Mouse (Mus musculus): ENCODE data around the gene Hmgb4. TPM values are rescaled to one million over a fixed set of nuclear protein-coding genes. Genes with fewer than 3 reads are reported as not detected.
A peak's percentile ranks its signal among the peaks of the same experiment; 100 is the strongest.

The Hmgb4 gene
- total RNA-seq, 2 experiments from 2014 or later = not detected

DNA sequence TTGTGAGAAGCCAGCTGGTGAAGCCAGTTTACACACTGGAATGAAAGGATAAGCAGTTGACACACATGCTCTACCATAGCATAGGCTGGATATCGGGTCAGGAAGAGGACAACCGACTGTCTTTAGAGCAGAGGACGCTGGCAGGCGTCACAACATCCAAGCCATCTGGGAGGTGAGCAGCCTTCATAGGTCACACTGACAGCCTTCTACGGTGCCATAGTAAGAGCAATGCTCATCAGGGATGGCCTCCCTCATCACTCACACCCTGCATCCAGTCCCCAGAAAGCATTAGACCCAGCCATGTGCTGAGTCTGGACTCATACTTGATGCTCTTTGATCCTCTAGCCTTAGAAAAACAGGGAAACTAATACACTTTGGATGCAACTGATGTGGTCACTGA is 3.7 kb upstream of the Hmgb4 start:
- H3K27ac ChIP-seq = no peak overlapping the region
- intact Hi-C loops (cut with DNase I) = no loop called here
- no peak for DNase-seq
- TF ChIP-seq CTCF (IDR thresholded peaks at IDR 0.05) = no peak
- no peak overlapping the region for H3K4me3 ChIP-seq

GRCm38 (mm10) chr4:128259211-128259610 is 1.5 kb downstream of the Hmgb4 start:
- intact Hi-C loops (cut with DNase I) = no loop called here
- no peak for DNase-seq
- Histone ChIP-seq H3K27ac (no peak overlapping the region), H3K4me3 (no peak overlapping the region)
- no peak for TF ChIP-seq CTCF (IDR thresholded peaks at IDR 0.05)

DNA sequence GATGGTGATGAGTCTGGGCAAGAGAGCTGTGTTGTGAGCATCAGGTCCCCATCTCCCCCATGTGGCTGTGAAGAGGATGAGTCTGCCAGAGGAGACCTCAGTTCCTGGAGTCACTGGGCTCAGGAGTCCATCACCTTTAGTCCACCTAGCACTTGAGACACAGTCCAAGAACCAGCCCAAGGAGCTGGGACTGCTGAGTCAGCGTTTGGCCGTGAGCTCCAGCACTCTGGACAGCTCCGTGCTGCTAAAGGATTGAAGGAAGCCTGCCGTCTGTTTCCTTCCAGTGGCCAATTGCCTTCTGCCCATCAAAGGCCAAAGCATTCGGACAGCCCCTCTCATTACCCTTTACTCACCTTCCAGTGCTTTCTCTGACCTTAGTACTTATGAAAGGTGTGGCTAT is 12.1 kb downstream of the Hmgb4 start:
- DNase-seq = no peak
- intact Hi-C loops (cut with DNase I) = no loop called here
- no peak for TF ChIP-seq CTCF (IDR thresholded peaks at IDR 0.05)
- no peak overlapping the region for H3K4me3 ChIP-seq
- H3K27ac ChIP-seq = no peak overlapping the region

- DNase-seq = no peak
- Histone ChIP-seq H3K4me3 (no peak overlapping the region), H3K27ac (no peak overlapping the region)
- TF ChIP-seq CTCF (IDR thresholded peaks at IDR 0.05) = no peak
- intact Hi-C loops (cut with DNase I) = no loop called here
These were observed 15.6 kb downstream of the Hmgb4 start for GRCm38 (mm10) chr4:128245201-128245600.

GRCm38 (mm10) chr4:128241854-128242356 is 18.9 kb downstream of the Hmgb4 start:
- Histone ChIP-seq H3K27ac (no peak overlapping the region), H3K4me3 (no peak overlapping the region)
- DNase-seq = no peak
- intact Hi-C loops (cut with DNase I) = no loop called here
- no peak for TF ChIP-seq CTCF (IDR thresholded peaks at IDR 0.05)

GRCm38 (mm10) chr4:128241075-128241853 is 19.5 kb downstream of the Hmgb4 start:
- intact Hi-C loops (cut with DNase I) = no loop called here
- no peak overlapping the region for H3K27ac ChIP-seq
- TF ChIP-seq CTCF (IDR thresholded peaks at IDR 0.05) = no peak
- no peak for DNase-seq
- H3K4me3 ChIP-seq = no peak overlapping the region

DNA sequence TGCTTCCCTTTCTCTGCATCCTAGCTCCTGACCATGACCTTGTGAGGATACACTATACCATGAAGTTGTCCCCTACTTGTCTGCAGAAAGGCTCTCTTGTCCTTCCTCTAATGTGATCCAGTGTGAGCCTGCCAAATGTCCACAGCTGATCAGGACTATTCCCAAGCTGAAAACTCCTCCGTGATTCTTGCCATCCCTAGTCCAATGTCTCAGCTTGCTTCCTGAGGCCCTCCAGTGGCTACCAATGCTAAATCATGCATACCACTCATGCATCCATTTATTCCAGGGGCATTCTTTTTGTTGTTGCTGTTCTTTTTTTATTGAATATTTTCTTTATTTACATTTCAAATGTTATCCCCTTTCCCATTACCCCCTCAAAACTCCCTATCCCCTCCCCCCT is 21.6 kb downstream of the Hmgb4 start:
- no peak; the same call in 1 of the 2 replicates for TF ChIP-seq CTCF (IDR thresholded peaks at IDR 0.05)

DNA sequence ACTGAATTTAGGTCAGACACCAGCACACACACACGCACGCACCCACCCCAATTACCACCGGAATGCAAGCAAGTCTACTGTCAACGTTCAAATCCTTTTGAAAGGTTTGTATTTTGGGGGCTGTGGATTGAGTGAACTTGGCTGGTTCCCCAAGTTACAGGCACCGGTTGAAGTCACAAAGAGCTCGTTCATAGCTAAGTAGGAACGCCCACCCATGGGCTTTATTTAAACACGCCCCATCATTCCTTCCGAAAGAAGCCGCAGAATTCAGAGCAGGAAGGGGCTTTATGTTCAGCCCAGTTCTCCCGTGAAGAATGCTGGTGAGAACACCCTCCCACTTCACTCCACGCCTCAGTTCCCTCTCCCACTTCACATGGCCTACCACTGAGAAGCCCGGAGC is 27.3 kb downstream of the Hmgb4 start:
- H3K4me3 ChIP-seq = no peak overlapping the region
- TF ChIP-seq CTCF (IDR thresholded peaks at IDR 0.05) = no peak
- DNase-seq = no peak
- H3K27ac ChIP-seq = no peak overlapping the region
- intact Hi-C loops (cut with DNase I) = no loop called here

More for the DNA sequence above, 21.6 kb downstream of the Hmgb4 start:
- Histone ChIP-seq H3K4me3 (no peak overlapping the region), H3K27ac (no peak overlapping the region)
- DNase-seq = no peak
- intact Hi-C loops (cut with DNase I) = no loop called here

GRCm38 (mm10) chr4:128227377-128228316 is 33.1 kb downstream of the Hmgb4 start:
- no peak overlapping the region for H3K27ac ChIP-seq
- intact Hi-C loops (cut with DNase I) = loop anchor here (10.0 kb wide), 1 partner anchor 143 kb away; no protein-coding TSS in a partner anchor
- TF ChIP-seq CTCF (IDR thresholded peaks at IDR 0.05) = no peak
- no peak for DNase-seq
- H3K4me3 ChIP-seq = no peak overlapping the region

DNA sequence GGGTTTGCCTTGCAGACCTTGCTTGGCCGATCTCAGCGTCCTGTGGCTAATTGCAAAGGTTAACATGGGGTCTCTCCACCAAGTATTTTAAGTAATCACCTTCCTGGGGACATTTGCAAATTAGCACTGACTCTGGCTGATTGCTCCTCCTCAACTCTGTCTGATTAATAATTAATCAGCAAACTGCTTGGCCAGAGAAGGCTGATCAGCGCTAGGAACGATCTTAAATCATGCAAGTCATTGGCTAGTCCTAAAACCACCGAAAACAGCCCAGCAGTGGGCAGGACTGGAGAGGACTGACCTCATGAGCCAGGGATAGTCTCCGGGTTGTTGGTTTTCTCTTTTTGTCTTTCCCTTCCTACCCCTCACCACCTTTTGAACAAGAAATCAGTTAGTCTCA is 36.3 kb downstream of the Hmgb4 start:
- no peak for TF ChIP-seq CTCF (IDR thresholded peaks at IDR 0.05)
- Histone ChIP-seq H3K4me3 (no peak overlapping the region), H3K27ac (no peak overlapping the region)
- intact Hi-C loops (cut with DNase I) = loop anchor here (10.0 kb wide), 1 partner anchor 140 kb away; no protein-coding TSS in a partner anchor
- no peak for DNase-seq

DNA sequence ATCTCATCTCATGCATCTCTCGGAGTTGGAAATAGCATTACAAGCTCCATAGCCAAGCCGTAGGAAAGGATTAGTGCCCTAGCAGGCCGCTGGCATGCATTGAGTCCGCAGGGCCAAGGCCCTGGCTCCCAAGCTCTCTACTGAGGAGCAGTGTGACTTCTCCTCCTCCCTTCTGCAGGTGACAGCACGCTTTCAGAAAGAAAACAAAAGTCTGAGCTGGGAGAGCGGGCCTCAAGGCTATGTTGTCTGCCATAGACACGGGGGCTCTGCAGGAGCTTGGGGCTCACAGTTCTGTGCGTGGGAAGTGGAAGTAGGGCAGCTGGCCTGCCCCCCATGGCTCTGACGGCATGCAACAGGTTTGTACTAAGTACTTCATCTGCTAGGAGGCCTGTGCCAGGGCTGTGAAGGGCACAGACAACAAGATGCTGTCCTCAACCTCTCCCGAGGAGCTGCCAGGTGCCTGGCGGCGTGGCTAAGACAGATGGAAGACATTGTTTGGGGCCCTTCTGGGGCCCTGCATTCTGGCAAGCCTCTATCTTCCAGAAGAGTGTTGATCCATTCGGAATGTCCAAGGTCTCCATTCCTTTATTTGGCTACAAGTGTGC is 42.7 kb downstream of the Hmgb4 start:
- TF ChIP-seq CTCF (IDR thresholded peaks at IDR 0.05) = no peak
- peak; percentile 24 for DNase-seq
- no peak overlapping the region for H3K4me3 ChIP-seq
- no peak overlapping the region for H3K27ac ChIP-seq
- intact Hi-C loops (cut with DNase I) = no loop called here
